Mouse (Mus musculus): Measurements from ENCODE around the gene Gss. TPM values are rescaled to one million over a fixed set of nuclear protein-coding genes. Genes with fewer than 3 reads are reported as not detected.

The Gss gene
- polyA plus RNA-seq, 1 experiment: 85.3 TPM

DNA sequence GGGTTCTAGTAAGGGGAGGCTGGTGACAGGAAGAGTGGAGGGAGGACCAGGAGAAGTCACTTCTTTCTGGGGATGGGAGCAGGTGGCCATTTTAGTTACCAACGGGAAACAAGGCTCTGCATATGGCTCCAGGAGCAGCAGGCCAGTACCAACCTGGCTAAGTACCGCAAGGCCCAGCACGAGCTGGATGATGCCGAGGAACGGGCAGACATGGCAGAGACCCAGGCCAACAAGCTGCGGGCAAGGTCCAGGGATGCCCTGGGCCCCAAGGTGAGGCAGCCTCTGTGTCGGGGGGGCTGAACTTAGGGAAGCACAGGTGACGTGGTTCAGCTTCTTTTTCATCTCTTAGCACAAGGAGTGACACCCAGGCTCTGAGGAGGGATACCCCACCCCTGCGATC lies 41.1 kb upstream of the Gss start:
- peaks cover 9% of the 10 kb centered on the region for H3K4me1 ChIP-seq (ENCODE audit: control insufficient read depth, insufficient read depth, insufficient read length, low read length)
- H3K27ac ChIP-seq (ENCODE audit: insufficient read depth, low read depth, low read length): no peak overlapping the region
- H3K4me3 ChIP-seq (ENCODE audit: low read depth, low read length): no peak overlapping the region
- H3K36me3 ChIP-seq (ENCODE audit: control insufficient read depth, insufficient read depth, low read length): peaks cover 51% of the 10 kb centered on the region
- TF ChIP-seq CTCF (IDR thresholded peaks at IDR 0.05; ENCODE audit: extremely low read depth, insufficient read length, insufficient replicate concordance, low read depth, low read length) (no peak), POLR2A (IDR thresholded peaks at IDR 0.05; ENCODE audit: low read depth, low read length) (no peak)
- H3K27me3 ChIP-seq (ENCODE audit: control insufficient read depth, insufficient read depth, low read length): no peaks in the 10 kb centered on the region
- 89% methylated on average over 9 of the region's 9 CpGs for WGBS

GRCm38 (mm10) chr2:155633121-155633520 lies 40.5 kb upstream of the Gss start:
- Histone ChIP-seq H3K27ac (ENCODE audit: insufficient read depth, low read depth, low read length) (no peak overlapping the region), H3K4me1 (ENCODE audit: control insufficient read depth, insufficient read depth, insufficient read length, low read length) (peaks cover 9% of the 10 kb centered on the region), H3K27me3 (ENCODE audit: control insufficient read depth, insufficient read depth, low read length) (no peaks in the 10 kb centered on the region), H3K36me3 (ENCODE audit: control insufficient read depth, insufficient read depth, low read length) (peaks cover 49% of the 10 kb centered on the region), H3K4me3 (ENCODE audit: low read depth, low read length) (no peak overlapping the region)
- 83% methylated on average over 19 of the region's 19 CpGs for WGBS
- TF ChIP-seq POLR2A (IDR thresholded peaks at IDR 0.05; ENCODE audit: low read depth, low read length) (no peak), CTCF (IDR thresholded peaks at IDR 0.05; ENCODE audit: extremely low read depth, insufficient read length, insufficient replicate concordance, low read depth, low read length) (no peak)

GRCm38 (mm10) chr2:155632138-155632936 lies 39.7 kb upstream of the Gss start:
- WGBS: 88% methylated on average over 30 of the region's 30 CpGs
- H3K27me3 ChIP-seq (ENCODE audit: control insufficient read depth, insufficient read depth, low read length): no peaks in the 10 kb centered on the region
- H3K4me1 ChIP-seq (ENCODE audit: control insufficient read depth, insufficient read depth, insufficient read length, low read length): peaks cover 13% of the 10 kb centered on the region
- TF ChIP-seq CTCF (IDR thresholded peaks at IDR 0.05; ENCODE audit: extremely low read depth, insufficient read length, insufficient replicate concordance, low read depth, low read length): no peak
- TF ChIP-seq POLR2A (IDR thresholded peaks at IDR 0.05; ENCODE audit: low read depth, low read length): no peak
- H3K4me3 ChIP-seq (ENCODE audit: low read depth, low read length): no peak overlapping the region
- H3K27ac ChIP-seq (ENCODE audit: insufficient read depth, low read depth, low read length): no peak overlapping the region
- H3K36me3 ChIP-seq (ENCODE audit: control insufficient read depth, insufficient read depth, low read length): peaks cover 41% of the 10 kb centered on the region

GRCm38 (mm10) chr2:155630590-155631416 lies 38.2 kb upstream of the Gss start:
- 80% methylated on average over 43 of the region's 43 CpGs for WGBS
- Histone ChIP-seq H3K4me3 (ENCODE audit: low read depth, low read length) (no peak overlapping the region), H3K27ac (ENCODE audit: insufficient read depth, low read depth, low read length) (no peak overlapping the region), H3K36me3 (ENCODE audit: control insufficient read depth, insufficient read depth, low read length) (peaks cover 33% of the 10 kb centered on the region), H3K27me3 (ENCODE audit: control insufficient read depth, insufficient read depth, low read length) (no peaks in the 10 kb centered on the region), H3K4me1 (ENCODE audit: control insufficient read depth, insufficient read depth, insufficient read length, low read length) (peaks cover 25% of the 10 kb centered on the region)
- TF ChIP-seq POLR2A (IDR thresholded peaks at IDR 0.05; ENCODE audit: low read depth, low read length) (no peak), CTCF (IDR thresholded peaks at IDR 0.05; ENCODE audit: extremely low read depth, insufficient read length, insufficient replicate concordance, low read depth, low read length) (no peak)

DNA sequence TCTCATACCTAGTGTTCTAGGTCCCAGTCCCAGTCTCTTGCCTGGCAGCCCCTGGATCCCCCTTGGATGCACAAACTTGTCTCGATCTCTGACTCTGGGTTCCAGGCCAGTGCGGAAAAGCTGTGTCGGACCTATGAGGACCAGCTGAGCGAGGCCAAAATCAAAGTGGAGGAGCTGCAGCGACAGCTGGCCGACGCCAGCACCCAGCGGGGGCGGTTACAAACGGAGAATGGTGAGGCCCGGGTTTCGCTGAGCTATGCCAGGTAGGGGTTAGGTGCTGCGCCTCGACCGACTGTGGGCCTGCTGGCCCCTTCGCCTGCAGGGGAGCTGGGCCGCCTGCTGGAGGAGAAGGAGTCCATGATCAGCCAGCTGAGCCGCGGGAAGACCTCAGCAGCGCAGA lies 37.5 kb upstream of the Gss start:
- 90% methylated on average over 20 of the region's 20 CpGs for WGBS
- H3K4me3 ChIP-seq (ENCODE audit: low read depth, low read length): no peak overlapping the region
- H3K36me3 ChIP-seq (ENCODE audit: control insufficient read depth, insufficient read depth, low read length): peaks cover 26% of the 10 kb centered on the region
- no peak for TF ChIP-seq CTCF (IDR thresholded peaks at IDR 0.05; ENCODE audit: extremely low read depth, insufficient read length, insufficient replicate concordance, low read depth, low read length)
- no peak for TF ChIP-seq POLR2A (IDR thresholded peaks at IDR 0.05; ENCODE audit: low read depth, low read length)
- H3K27me3 ChIP-seq (ENCODE audit: control insufficient read depth, insufficient read depth, low read length): no peaks in the 10 kb centered on the region
- H3K4me1 ChIP-seq (ENCODE audit: control insufficient read depth, insufficient read depth, insufficient read length, low read length): peaks cover 25% of the 10 kb centered on the region
- no peak overlapping the region for H3K27ac ChIP-seq (ENCODE audit: insufficient read depth, low read depth, low read length)

GRCm38 (mm10) chr2:155629231-155629661 lies 36.6 kb upstream of the Gss start:
- 3% methylated on average over 35 of the region's 35 CpGs for WGBS
- Histone ChIP-seq H3K36me3 (ENCODE audit: control insufficient read depth, insufficient read depth, low read length) (peaks cover 17% of the 10 kb centered on the region), H3K4me1 (ENCODE audit: control insufficient read depth, insufficient read depth, insufficient read length, low read length) (peaks cover 25% of the 10 kb centered on the region), H3K27me3 (ENCODE audit: control insufficient read depth, insufficient read depth, low read length) (no peaks in the 10 kb centered on the region), H3K27ac (ENCODE audit: insufficient read depth, low read depth, low read length) (no peak overlapping the region), H3K4me3 (ENCODE audit: low read depth, low read length) (peak overlapping the region; percentile 57)
- no peak for TF ChIP-seq POLR2A (IDR thresholded peaks at IDR 0.05; ENCODE audit: low read depth, low read length)
- no peak for TF ChIP-seq CTCF (IDR thresholded peaks at IDR 0.05; ENCODE audit: extremely low read depth, insufficient read length, insufficient replicate concordance, low read depth, low read length)

GRCm38 (mm10) chr2:155628519-155628918 lies 35.9 kb upstream of the Gss start:
- H3K27me3 ChIP-seq (ENCODE audit: control insufficient read depth, insufficient read depth, low read length): no peaks in the 10 kb centered on the region
- no peak overlapping the region for H3K4me3 ChIP-seq (ENCODE audit: low read depth, low read length)
- H3K27ac ChIP-seq (ENCODE audit: insufficient read depth, low read depth, low read length): no peak overlapping the region
- 95% methylated on average over 13 of the region's 13 CpGs for WGBS
- peaks cover 11% of the 10 kb centered on the region; the same call in 1 of the 2 replicates for H3K36me3 ChIP-seq (ENCODE audit: control insufficient read depth, insufficient read depth, low read length)
- TF ChIP-seq POLR2A (IDR thresholded peaks at IDR 0.05; ENCODE audit: low read depth, low read length): no peak
- no peak for TF ChIP-seq CTCF (IDR thresholded peaks at IDR 0.05; ENCODE audit: extremely low read depth, insufficient read length, insufficient replicate concordance, low read depth, low read length)
- H3K4me1 ChIP-seq (ENCODE audit: control insufficient read depth, insufficient read depth, insufficient read length, low read length): peaks cover 25% of the 10 kb centered on the region

Measured in small intestine, adult 2 months (tissue).